Mouse (Mus musculus) neural tube, embryonic 15.5 days (tissue): ENCODE results near the gene Acadm. TPM values are rescaled to one million over a fixed set of nuclear protein-coding genes. Genes with fewer than 3 reads are reported as not detected.
A peak's percentile ranks its signal among the peaks of the same experiment; 100 is the strongest.

Experiments used
- ATAC-seq: fragments of 200-750 bp; cut with Nextera tagmentation; 2 replicates; pipeline ENCODE4 v1.8.0; 2017; ENCODE audit warnings: mild to moderate bottlenecking, moderate TSS enrichment, moderate library complexity; ENCODE audit not compliant: low FRiP score
- H3K27ac ChIP-seq: fragments of 300-500 bp; sonication (generic); replicated peaks from 2 replicates; pipeline ENCODE4 v1.5.1; 2015; ENCODE audit warnings: mild to moderate bottlenecking, inconsistent platforms
- H3K27me3 ChIP-seq: fragments of 300-500 bp; sonication (generic); replicated peaks from 2 replicates; pipeline ENCODE4 v1.6.1; 2015; ENCODE audit warnings: inconsistent platforms
- H3K36me3 ChIP-seq: fragments of 300-500 bp; sonication (generic); 2 replicates; pipeline ENCODE4 v1.6.1; 2015; ENCODE audit warnings: inconsistent platforms
- H3K4me1 ChIP-seq: fragments of 300-500 bp; sonication (generic); 2 replicates; pipeline ENCODE4 v1.6.1; 2015; ENCODE audit warnings: inconsistent platforms
- H3K4me2 ChIP-seq: fragments of 300-500 bp; sonication (generic); 2 replicates; pipeline ENCODE4 v1.6.1; 2015; ENCODE audit warnings: inconsistent platforms, mild to moderate bottlenecking, moderate library complexity
- H3K4me3 ChIP-seq: fragments of 300-500 bp; sonication (generic); replicated peaks from 2 replicates; pipeline ENCODE4 v1.5.1; 2015; ENCODE audit warnings: mild to moderate bottlenecking, inconsistent platforms
- H3K9ac ChIP-seq: fragments of 300-500 bp; sonication (generic); replicated peaks from 2 replicates; pipeline ENCODE4 v1.6.1; 2015; ENCODE audit warnings: mild to moderate bottlenecking, inconsistent platforms
- H3K9me3 ChIP-seq: fragments of 300-500 bp; sonication (generic); replicated peaks from 2 replicates; pipeline ENCODE4 v1.6.1; 2016; ENCODE audit warnings: inconsistent platforms
- WGBS: fragments of 180-500 bp; shearing (Covaris S2); methylation state at CpG from one replicate; pipeline ENCODE4 v1.1.7; 2015; ENCODE audit warnings: mixed read lengths; 5-methylcytosine and 5-hydroxymethylcytosine counted together
- polyA plus RNA-seq: library from polyadenylated mRNA; unstranded; fragments of >200 nt; fragmentation: Nextera tagmentation; extraction: Ambion mirVana; gene quantifications from 2 replicates; pipeline ENCODE4 v1.2.1, GENCODE M21; 2015

The Acadm gene
- polyA plus RNA-seq, 1 experiment from 2014 or later, result 59.3 TPM

DNA sequence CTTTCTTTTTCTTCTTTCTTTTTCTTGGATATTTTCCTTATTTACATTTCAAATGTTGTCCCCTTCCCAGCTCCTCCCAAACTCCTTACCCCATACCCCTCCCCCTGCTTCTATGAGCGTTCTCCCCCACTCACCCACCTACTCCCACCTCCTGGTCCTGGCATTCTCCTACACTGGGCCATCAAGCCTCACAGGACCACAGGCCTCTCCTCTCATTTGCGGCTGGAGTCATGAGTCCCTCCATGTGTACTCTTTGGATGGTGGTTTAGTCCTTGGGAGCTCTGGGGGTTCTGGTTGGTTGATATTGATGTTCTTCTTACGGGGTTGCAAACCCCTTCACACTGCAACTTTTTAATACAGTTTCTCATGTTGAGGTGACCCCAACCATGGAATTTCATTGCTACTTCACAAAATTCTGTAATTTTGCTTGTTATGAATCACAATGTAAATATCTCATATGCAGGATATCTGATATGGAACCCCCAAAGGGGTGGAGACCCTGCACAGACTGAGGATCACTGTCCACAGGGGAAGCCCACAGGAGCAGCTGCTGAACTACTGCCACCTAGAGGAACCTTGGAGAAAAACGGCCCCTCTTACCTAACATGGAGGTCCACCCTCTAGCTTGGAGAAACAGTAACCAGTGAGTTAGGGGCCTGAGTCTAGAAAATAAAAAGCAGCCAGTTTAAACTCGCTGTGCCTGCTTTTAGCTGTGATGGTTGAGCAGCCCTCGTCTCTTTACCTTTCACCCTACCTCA lies 17.4 kb upstream of the Acadm start:
- WGBS, result 78% methylated on average over 6 of the region's 6 CpGs
- no peak overlapping the region for H3K9ac ChIP-seq
- no peak overlapping the region for H3K4me3 ChIP-seq
- no peaks in the 10 kb centered on the region for H3K27me3 ChIP-seq
- no peaks in the 10 kb centered on the region for H3K4me1 ChIP-seq
- H3K27ac ChIP-seq, result no peak overlapping the region
- H3K9me3 ChIP-seq, result no peaks in the 10 kb centered on the region
- H3K36me3 ChIP-seq, result no peaks in the 10 kb centered on the region
- ATAC-seq, result no peak
- H3K4me2 ChIP-seq, result no peak overlapping the region

DNA sequence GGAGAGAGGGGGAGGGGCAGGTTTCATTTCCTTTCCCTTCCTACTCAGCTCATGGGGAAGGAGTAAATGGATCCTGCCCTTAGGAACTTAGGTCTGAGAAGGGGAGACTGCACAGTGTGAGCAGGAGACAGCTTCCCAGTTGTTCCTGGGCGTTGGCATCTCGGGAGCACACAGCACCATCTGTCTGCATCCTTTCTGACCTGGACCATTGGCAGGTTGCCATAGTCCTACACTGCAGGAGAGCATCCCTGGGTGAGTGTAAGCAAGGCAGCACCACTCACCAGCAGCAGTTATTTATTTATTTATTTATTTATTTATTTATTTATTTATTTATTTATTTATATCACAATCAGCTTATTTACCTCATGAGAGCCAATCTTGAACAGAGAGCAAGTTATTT lies 16.5 kb upstream of the Acadm start:
- no peak overlapping the region for H3K9ac ChIP-seq
- ATAC-seq, result no peak
- H3K36me3 ChIP-seq, result no peaks in the 10 kb centered on the region
- no peaks in the 10 kb centered on the region for H3K27me3 ChIP-seq
- WGBS, result 32% methylated on average over 2 of the region's 2 CpGs
- no peaks in the 10 kb centered on the region for H3K9me3 ChIP-seq
- H3K4me1 ChIP-seq, result no peaks in the 10 kb centered on the region
- no peak overlapping the region for H3K4me2 ChIP-seq
- H3K27ac ChIP-seq, result no peak overlapping the region
- H3K4me3 ChIP-seq, result no peak overlapping the region

DNA sequence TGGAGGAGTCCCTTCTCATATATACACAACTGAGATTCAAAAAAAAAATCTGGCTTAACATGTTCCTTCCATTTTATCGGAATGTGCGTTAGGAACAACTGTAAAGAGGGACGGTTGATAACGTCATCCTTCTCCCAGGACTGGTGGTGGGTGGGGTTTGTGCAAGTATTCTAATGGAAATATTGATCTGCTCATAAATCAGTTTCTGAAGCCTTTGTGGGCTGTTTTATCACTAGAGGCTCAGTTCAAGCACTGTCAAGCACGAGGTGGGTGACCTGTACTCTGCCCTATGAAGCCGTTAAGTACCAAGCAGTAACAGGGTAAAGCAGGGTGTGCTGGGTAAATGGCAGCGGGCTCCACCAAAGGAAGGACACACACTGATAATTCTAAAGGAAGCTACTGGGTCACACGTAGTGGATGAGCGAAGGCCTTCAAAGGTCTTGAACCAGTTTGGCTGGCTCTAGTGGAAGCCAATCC lies 15.3 kb upstream of the Acadm start:
- Histone ChIP-seq H3K27me3 (no peaks in the 10 kb centered on the region), H3K36me3 (no peaks in the 10 kb centered on the region), H3K9ac (no peak overlapping the region), H3K4me2 (no peak overlapping the region), H3K9me3 (no peaks in the 10 kb centered on the region), H3K27ac (no peak overlapping the region), H3K4me1 (no peaks in the 10 kb centered on the region), H3K4me3 (no peak overlapping the region)
- 0 out of 2 replicates have a peak, but pooled peaks have one; percentile 53 for ATAC-seq
- 70% methylated on average over 9 of the region's 9 CpGs for WGBS

DNA sequence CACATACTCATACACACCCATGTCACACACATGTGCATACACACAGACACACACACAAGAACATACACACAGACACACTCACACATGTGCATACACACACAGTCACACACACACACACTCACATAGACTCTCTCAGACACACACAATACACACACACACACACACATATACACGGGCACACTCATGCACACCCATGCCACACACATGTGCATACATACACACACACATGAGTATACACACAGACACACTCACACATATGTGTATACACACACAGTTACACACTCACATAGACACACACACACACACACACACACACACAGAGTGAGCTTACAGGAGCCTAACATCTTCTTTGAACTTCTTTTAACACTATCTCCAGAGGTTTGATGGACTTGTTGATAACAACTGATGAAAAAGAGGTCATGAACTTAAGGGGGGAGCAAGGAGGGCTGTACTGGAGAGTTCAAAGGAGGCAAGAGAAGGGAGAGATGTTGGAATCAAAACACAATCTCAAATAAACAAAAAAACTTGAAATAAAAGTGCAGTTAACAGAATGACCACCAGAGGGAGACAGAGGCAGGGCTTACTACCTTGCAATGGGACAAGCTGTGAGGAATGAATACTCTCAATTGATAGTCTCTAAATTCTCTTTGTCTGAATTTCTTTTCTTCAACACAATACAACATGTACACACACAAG lies 14.8 kb upstream of the Acadm start:
- no peak overlapping the region for H3K9ac ChIP-seq
- H3K4me3 ChIP-seq, result no peak overlapping the region
- no peaks in the 10 kb centered on the region for H3K36me3 ChIP-seq
- peak; percentile 52; the same call in 1 of the 2 replicates for ATAC-seq
- H3K4me2 ChIP-seq, result no peak overlapping the region
- no peak overlapping the region for H3K27ac ChIP-seq
- no peaks in the 10 kb centered on the region for H3K4me1 ChIP-seq
- no peaks in the 10 kb centered on the region for H3K9me3 ChIP-seq
- 100% methylated on average over 1 of the region's 1 CpGs for WGBS
- no peaks in the 10 kb centered on the region for H3K27me3 ChIP-seq

DNA sequence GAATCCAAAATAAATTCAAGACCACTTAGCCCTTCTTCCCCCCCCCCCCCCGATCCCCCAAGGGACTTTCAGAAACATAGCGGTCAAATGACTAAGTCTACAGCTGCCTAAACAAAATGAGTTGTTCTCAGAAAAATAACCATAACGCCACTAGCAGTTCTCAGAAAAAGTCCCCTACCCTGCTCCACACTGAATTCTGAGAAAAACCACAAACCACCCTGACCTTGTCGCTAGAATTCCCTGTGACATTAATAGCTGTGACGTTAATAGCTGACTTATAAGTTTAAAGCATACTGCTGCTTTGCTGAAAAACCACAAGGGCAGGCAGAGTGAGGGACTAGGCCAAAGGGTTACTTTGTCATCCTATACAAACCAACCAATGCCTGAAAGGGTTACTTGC lies 13.5 kb upstream of the Acadm start:
- ATAC-seq, result no peak
- Histone ChIP-seq H3K27ac (no peak overlapping the region), H3K9ac (no peak overlapping the region), H3K36me3 (no peaks in the 10 kb centered on the region), H3K9me3 (no peaks in the 10 kb centered on the region), H3K27me3 (no peaks in the 10 kb centered on the region), H3K4me1 (no peaks in the 10 kb centered on the region), H3K4me3 (no peak overlapping the region), H3K4me2 (no peak overlapping the region)
- WGBS, result 88% methylated on average over 5 of the region's 5 CpGs

DNA sequence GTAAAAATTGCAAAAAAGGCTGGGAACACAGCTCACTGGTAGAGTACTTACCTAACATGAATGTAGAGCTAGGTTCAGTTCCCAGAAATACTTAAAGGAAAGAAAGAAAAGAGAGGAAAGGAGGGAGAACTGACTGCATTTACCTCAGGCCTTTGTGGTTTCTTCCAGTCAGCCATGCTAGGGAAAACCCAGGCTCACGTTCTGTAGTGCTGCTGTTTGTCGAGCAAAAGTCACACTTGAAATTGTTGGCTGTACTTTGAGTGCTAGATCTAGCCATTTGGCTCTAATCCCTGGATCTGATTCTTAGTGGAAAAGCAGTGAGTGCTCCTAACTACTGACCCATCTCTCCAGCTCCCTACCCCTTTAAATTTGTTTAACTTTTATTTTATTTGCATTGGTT lies 3.7 kb upstream of the Acadm start:
- Histone ChIP-seq H3K4me1 (peaks cover 15% of the 10 kb centered on the region), H3K27ac (no peak overlapping the region), H3K27me3 (no peaks in the 10 kb centered on the region), H3K36me3 (no peaks in the 10 kb centered on the region), H3K9ac (no peak overlapping the region), H3K4me2 (no peak overlapping the region), H3K4me3 (no peak overlapping the region), H3K9me3 (no peaks in the 10 kb centered on the region)
- no peak for ATAC-seq
- WGBS, result 74% methylated on average over 2 of the region's 2 CpGs

DNA sequence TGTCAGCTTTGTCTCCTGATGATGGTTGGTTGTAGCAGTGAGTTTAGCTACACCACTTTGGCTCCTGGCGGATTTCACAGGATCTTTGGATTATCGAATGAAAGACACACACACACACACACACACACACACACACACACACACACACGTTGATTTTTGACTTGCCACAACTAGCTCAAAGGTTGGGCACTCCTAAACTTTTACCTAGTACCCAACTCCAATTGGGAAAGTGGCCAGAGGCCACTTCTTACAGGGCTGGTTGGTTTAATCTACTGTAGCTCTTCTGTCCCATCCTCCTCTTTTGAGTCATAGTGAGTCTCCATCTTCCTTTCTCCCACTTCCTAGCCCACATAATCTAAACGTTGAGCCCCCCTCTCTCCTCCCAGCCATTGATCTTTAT lies 2.8 kb upstream of the Acadm start:
- Histone ChIP-seq H3K9me3 (no peaks in the 10 kb centered on the region), H3K27me3 (no peaks in the 10 kb centered on the region), H3K4me2 (no peak overlapping the region), H3K27ac (no peak overlapping the region), H3K4me3 (no peak overlapping the region), H3K9ac (no peak overlapping the region), H3K4me1 (peaks cover 22% of the 10 kb centered on the region), H3K36me3 (no peaks in the 10 kb centered on the region)
- 72% methylated on average over 4 of the region's 4 CpGs for WGBS
- ATAC-seq, result no peak

DNA sequence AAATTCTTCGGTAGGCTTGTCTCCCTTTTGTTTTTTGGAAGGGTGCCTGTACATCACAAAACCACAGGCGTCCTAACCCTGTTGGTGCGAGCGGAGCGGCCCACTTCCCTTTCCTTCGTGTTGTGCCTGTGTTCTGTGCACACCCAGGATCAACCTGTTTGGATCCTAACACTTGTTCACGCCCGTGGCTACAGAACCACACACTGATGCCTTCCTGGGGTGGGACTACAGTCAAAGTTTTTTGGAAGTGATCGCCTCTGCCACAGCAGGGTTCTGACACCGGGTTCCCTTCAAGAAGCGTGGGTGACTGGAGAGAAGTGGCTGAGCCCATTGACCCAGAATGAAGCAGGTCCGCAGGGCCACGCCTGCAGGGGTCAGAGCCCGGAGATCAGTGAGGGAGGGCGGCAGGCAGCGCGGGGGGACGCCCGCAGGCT lies 514 bp downstream of the Acadm start:
- Histone ChIP-seq H3K9ac (peak overlapping the region; percentile 68), H3K4me1 (peaks cover 22% of the 10 kb centered on the region), H3K27me3 (no peaks in the 10 kb centered on the region), H3K27ac (peak overlapping the region; percentile 87), H3K4me2 (peak overlapping the region; percentile 78), H3K36me3 (no peaks in the 10 kb centered on the region), H3K9me3 (no peaks in the 10 kb centered on the region), H3K4me3 (peak overlapping the region; percentile 76)
- ATAC-seq, result peak; percentile 70
- WGBS, result under 1% methylated on average over 19 of the region's 19 CpGs

DNA sequence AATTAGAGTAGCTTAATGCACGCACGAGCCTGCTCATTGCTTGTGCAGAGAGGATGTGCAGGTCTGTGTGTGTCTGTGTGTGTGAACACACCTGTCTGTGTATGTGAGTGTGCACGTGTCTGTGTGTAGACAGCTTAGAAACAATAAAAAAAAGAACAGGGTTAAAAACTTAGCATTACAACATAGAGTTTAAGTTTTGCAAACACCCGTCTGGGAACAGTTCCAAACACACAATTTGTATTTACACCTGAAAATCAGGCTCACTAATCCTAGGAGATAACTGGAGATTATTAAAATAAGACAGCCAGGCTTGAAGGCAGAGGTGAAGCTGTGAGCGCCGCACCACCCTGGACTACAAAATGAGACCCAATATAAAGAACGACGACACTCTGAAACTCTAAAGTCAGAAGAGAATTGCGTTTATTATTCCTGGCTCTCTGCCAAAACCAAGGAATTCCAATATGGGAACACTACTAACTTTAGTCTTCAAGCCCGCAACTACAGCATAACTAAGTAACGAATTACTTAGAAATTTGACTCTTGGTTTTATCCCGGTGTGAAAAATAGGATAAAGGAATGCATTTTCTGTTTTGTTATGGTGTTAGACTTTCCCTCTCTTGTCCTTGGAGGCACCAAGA lies 1.3 kb downstream of the Acadm start:
- peak overlapping the region; percentile 87; the same call in 1 of the 2 replicates for H3K27ac ChIP-seq
- no peak overlapping the region for H3K9ac ChIP-seq
- peak overlapping the region; percentile 76 for H3K4me3 ChIP-seq
- no peak for ATAC-seq
- H3K9me3 ChIP-seq, result no peaks in the 10 kb centered on the region
- H3K36me3 ChIP-seq, result no peaks in the 10 kb centered on the region
- 30% methylated on average over 12 of the region's 12 CpGs for WGBS
- peak overlapping the region; percentile 78 for H3K4me2 ChIP-seq
- no peaks in the 10 kb centered on the region for H3K27me3 ChIP-seq
- H3K4me1 ChIP-seq, result peaks cover 22% of the 10 kb centered on the region

DNA sequence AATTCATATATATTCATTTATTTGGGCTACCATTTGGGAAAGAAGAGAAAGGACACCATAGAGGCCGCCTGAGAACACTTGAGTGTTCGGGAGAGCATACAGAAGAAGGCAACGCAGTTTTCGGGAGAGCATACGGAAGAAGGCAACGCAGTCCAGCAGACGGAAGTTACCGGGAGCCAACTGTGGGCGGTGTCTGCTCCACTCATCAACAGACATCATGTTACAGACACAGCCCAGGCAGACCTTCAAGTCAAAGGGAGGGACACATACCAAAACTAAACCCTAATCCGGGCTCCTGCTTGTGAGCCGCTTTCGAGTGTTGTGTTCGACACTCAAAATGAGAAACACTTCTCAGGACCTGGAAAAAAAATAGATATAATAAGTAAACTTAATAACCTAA lies 2.8 kb downstream of the Acadm start:
- H3K27ac ChIP-seq, result no peak overlapping the region
- H3K4me2 ChIP-seq, result no peak overlapping the region
- H3K27me3 ChIP-seq, result no peaks in the 10 kb centered on the region
- H3K4me1 ChIP-seq, result peaks cover 22% of the 10 kb centered on the region
- no peak for ATAC-seq
- no peak overlapping the region for H3K9ac ChIP-seq
- H3K36me3 ChIP-seq, result 0 out of 2 replicates have a peak, but pooled peaks cover 2% of the 10 kb centered on the region
- H3K9me3 ChIP-seq, result no peaks in the 10 kb centered on the region
- H3K4me3 ChIP-seq, result no peak overlapping the region
- 95% methylated on average over 13 of the region's 13 CpGs for WGBS

DNA sequence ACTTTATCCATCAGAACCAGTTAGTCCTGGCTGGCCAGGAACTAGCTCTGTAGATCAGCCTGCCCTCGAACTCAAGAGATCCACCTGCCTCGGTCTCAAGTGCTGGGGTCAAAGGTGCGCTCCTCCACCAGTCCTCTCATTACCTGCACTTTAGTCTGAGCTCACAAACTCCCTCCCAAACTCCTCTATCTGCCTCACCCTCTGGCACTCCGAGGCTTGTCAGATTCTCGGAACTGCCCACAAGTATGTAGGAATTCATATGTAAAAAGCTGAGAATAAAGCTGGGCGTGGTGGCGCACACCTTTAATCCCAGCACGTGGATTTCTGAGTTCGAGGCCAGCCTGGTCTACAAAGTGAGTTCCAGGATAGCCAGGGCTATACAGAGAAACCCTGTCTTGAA lies 3.9 kb downstream of the Acadm start:
- no peak overlapping the region for H3K4me3 ChIP-seq
- H3K27me3 ChIP-seq, result no peaks in the 10 kb centered on the region
- H3K4me1 ChIP-seq, result peaks cover 22% of the 10 kb centered on the region
- no peak overlapping the region for H3K9ac ChIP-seq
- ATAC-seq, result no peak
- peaks cover 7% of the 10 kb centered on the region; the same call in 1 of the 2 replicates for H3K36me3 ChIP-seq
- no peak overlapping the region for H3K4me2 ChIP-seq
- H3K9me3 ChIP-seq, result no peaks in the 10 kb centered on the region
- H3K27ac ChIP-seq, result no peak overlapping the region
- 94% methylated on average over 9 of the region's 9 CpGs for WGBS
